Mouse (Mus musculus) olfactory bulb, adult 2 months (tissue): ENCODE measurements around the gene Slc52a3.

Experiments used
- CTCF ChIP-seq: fragments of 200-500 bp; IDR thresholded peaks from 2 replicates; pipeline ENCODE4 v1.5.1; 2012; ENCODE audit warnings: low read depth, mild to moderate bottlenecking, low read length, moderate library complexity; ENCODE audit not compliant: insufficient read depth
- POLR2A ChIP-seq: fragments of 200-500 bp; IDR thresholded peaks from 2 replicates; pipeline ENCODE4 v1.6.1; 2012; ENCODE audit warnings: mild to moderate bottlenecking, low read depth, low read length, moderate library complexity; ENCODE audit not compliant: insufficient read depth

- TF ChIP-seq CTCF (no peak), POLR2A (no peak)
Observed at GRCm38 (mm10) chr2:152012701-152013100, 16.4 kb downstream of the Slc52a3 start.
